Mouse (Mus musculus) lung, postnatal 36 days (tissue): ENCODE data around the gene Dnah17.
A peak's percentile ranks its signal among the peaks of the same experiment; 100 is the strongest.

Source experiments
- DNase-seq: peaks from one replicate; pipeline ENCODE4 v3.0.0; 2022; ENCODE audit warnings: mixed read lengths

Gene Dnah17

DNA sequence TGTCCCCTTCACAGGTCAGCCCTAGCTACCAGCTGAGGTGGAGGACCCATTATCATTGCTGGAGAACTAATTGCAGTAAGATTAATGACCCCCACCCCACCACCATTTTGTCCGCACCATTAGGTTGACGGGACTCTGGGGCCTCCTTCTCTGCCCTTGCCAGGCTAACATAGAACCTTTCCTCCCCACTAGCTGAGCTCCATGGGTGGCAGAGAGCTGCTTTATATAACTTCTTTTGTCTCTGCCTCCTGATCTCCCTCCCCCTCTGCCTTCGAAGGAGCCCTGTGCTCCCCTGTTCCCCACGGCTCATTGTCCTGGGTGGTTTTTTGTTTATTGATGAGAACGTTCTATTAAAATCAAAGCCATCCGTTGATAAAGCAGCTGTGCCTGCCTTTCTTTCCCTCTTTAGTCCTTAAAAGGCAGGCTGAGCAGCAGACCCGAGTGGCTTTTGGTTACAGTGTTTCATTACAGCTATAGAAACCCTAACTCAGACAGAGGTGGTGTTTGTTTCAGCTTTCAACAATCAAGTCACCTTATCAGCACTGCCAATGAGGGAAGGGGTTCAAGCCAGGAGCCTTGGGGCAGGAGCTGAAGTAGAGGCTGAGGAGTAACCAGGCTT lies 12.2 kb upstream of the Dnah17 start:
- DNase-seq, result no peak

DNA sequence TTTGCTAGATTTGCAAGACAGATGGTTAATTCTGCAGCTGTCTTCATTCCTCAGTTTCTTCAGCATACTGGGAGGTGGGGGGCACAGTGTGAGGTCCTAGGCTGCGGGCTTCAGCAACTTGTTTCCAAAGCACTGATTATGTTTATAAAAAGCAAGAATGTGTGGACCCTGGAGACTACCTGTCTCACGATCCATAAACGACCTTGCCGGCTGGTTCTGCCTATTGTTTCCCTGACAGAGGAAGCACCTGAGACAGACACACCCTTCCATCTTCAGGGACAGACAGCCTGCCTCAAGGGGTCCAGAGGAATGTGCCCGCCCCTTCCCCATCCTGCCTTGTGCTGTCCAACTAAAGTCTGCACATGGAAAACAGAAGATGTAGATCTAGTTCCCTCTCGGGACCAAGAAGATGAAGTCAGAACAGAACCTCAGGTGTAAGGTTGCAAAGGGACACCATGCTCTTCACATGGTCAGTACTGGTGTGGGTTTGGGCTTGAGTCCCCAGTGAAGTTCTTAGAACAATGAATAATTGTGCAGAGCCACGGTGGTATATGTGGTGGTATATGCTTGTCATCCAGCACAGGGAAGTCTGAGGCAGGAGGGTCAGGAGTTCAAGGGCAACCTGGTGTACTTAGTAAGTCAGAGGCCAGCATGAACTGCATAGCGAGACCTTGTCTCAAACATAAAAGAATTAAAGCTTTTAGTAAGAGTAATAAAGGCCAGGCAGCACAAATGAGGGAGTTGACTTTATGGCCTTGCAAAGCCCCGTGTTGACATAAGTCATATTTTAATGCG lies 10.5 kb upstream of the Dnah17 start:
- no peak for DNase-seq

DNA sequence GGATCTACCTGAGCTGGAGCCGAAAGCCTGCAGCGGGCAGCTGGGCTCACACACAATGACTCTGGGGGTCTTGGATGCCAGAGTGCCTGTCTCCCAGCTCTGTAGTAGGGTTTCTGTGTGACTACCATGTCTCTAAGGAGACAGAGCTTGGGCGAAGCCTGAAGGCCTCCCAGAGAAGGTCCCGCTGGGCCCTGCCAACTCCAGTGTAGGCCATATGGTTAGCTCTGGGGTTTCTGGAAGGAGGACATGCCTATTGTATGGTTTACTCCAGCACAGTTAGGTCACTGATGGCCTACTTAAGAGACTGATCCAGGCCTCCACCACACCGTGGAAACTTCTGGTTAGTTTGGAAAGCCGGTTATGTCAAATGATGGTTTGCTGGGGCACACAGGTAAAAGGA lies 7.9 kb upstream of the Dnah17 start:
- no peak for DNase-seq

DNA sequence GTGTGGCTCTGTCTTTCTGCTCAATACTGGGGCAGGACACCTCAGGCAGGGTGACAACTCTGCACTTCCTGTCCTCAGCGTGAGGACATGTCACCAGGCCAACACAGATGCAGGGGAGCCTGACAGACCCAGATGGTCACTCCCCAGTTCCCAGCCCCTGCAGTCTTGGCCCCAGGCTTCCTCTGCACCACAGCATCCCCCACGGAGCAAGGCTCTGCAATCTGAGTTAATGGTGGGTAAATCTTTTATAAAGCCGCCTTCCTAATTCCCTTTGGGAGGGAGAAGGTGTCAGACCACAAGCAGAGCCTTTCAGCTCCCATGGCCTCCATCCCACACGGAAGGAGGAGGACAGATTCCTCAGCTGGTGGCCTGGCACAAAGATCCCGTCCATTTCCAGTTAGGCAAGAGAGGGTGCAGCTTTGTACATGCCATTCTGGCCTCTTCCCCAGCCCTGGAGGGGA lies 5.8 kb upstream of the Dnah17 start:
- DNase-seq, result no peak

DNA sequence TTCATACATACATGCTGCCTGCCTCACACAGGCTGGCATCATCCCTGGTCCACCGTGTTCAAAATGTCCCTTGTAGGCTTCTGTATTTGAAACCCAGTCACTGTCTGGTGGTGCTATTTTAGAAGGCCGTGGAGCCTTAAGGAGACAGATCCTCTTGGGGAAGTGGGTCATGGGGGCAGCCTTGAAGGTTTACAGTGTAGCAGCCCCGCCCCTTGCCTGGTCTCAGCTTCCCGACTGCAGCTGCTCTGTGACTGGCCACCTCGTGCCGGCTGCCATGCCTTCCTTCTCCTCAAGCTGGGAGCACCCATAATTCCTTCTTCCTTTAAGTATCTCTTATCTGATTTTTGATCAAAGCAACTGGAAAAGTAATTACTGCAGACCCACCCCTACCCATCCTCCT lies 4.8 kb upstream of the Dnah17 start:
- peak; percentile 29 for DNase-seq

DNA sequence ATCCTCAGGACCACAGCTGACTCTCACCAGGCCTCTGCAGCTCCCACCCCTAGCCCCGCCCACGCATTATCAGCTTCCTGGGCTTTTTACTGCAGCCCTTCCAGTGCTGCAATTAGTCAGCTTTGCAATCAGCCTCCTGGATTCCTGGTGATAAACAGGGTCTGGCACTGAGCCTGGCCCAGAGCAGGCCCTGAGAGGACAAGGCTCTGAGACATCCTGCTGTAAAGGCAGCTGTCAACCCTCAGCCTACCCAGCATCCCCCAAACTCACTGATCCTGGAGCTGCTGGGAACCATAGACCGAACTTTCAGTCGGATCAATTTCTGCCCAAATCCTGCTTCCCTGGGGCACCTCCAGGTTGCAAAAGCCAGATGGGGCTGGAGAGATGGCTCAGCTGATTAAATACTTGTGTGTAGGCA lies 3.3 kb upstream of the Dnah17 start:
- no peak for DNase-seq

DNA sequence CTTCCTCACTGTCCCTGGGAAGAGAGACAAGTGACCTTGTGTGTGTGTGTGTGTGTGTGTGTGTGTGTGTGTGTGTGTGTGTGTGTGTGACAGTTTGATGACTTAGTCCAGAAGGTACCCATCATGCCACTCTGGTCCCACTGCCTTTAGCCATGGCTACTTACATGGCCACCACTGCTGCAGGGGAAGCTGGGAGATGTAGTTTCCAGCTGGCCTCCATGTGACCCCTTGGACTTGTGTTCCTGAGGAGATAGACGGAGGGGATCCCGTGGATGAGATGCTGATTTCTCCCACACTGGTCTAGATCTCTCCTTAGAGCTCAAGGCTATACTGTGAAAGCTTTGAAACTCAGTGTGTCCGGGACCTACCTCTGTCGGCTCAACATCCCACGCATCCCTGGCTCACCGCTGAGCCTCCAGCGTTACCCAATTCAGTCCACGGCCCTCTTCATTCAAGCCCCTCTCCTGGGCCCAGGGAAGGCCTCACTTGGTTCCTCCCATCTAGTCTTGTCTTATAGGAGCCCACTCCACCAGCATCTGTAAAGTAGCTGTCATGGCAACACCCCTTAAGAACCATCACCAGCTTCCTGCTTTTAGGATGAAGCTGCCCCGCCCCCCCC lies 2.8 kb upstream of the Dnah17 start:
- no peak for DNase-seq

DNA sequence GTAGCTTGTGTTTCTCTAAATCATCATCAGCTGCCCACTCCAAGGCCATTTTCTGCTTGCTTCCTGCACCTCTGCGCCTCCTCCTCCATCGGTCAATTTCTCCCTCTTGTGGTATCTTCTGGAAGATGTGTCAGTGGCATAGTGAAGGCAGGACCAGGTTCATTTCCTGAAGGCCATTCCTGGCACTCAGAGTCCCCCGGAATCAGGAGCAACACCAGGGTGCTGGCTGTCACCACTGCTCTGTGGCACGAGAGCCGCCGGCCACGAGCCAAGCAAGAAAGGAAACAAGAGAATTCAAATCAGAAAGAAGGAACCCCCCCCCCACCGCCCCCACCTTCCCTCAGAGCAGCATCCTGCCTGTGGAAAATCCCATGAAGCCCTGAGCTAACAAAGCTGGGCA lies 1.7 kb upstream of the Dnah17 start:
- DNase-seq, result peak; percentile 20

DNA sequence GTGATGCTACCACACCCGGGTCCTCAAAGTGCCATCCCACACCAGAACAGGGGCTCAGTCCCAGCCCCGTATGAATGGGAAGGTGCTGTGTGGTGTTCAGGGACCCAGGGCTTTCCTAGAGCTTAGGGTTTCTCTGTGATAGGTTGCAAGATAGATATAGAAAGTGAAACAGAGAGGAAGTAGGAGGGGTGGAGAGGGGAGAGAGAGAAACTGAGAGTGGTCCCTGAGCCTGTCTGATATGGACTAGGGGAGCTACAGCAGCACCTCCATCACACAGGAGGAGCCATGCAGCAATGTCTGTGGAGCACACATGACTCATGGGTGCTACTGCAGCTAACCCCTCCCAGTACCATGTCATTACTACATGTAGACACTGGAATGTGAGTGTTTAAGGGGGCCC lies 622 bp downstream of the Dnah17 start:
- no peak for DNase-seq

DNA sequence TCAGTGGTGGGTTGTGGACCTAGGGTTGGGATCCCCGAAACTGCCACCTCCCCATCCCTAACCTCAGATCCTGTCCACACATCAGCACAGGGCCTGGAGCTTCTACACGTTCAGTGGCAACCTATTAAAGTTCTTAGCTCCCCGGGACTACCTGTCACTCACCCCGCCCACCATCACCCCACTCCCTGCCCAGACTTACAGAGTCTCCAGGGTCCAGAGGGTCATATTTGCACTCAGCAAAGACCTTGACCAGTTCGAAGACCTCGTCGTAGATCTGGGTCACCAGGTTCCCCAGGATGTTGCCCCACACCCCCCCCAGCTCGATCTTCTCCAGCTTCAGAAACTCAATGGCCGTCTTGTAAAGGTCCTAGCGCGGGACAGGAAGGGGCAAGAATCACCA lies 8.8 kb downstream of the Dnah17 start:
- DNase-seq, result no peak

DNA sequence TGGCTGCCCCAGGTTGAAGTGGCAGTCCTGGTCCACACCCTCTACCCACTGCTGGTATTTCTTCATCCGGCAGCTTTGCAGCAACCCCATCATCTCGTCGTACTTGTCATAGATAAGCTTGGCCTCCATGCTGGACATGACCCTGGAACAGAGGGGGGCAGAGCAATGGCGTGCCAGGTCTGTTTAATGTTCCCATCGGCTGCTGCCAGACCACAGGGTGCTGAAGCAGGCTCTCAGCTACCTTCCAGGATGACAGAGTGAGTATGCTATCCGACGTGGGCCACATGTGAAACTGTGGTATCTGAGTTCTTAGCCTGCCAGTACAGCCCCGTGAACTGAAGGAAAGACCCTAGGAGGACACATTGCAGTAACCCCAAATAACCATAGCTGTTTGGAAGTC lies 11.7 kb downstream of the Dnah17 start:
- DNase-seq, result no peak

DNA sequence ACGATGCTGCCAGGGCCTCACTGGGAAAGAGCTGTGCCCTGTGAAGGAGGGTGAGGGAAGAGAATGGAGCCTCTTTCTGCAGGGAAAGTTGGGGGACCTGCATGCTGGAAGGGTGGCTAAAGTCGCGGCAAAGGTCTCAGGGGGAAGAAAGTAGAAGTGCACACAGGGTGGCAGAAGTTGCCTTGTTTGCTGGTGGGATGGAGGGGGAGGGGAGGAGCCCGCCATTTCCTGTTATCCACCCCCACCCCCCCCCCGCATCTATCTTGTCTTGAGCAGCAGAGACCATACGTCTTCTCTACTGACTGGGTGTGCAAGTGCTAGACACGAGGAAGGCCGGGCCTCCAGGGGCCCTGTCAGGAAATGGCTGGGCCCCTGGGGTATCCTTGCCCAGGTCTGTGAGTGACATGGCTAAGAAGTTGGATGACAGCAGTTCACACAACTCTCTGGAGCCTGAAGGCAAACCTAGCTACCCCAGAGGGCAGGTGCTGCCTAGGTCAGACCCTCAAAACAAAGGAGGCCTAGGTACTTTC lies 15.8 kb downstream of the Dnah17 start:
- no peak for DNase-seq

DNA sequence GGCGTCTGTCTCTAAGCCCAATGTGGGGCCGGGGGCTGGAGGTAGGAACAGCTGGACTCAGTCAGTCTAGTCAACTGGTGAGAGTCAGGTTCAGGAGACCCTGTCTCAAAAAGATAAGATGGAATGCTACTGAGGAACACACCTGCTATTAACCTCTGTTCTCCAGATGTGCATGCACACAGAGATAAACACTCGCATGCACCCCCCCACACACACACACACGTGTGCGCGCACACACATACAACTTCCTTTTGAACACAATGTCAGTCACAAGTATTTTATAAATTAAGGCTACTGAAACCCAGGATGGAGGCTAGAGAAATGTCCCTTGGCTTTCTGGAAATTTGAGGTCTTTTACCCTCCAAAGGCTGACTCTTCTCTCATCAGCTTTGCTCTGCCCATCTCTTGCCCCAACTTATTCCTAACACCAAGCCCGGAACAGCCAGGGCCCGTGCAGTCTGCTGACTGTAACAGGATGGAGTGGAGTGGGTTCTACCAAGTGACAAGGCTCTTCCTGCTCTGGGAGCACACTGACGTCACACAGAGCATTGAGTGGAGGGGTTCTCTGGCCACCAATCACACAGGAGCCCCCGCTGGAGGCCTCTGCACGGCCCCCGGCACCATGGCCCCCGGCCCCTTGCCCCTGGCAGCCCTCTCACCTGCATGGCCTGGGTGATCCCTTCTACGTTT lies 16.8 kb downstream of the Dnah17 start:
- DNase-seq, result no peak

DNA sequence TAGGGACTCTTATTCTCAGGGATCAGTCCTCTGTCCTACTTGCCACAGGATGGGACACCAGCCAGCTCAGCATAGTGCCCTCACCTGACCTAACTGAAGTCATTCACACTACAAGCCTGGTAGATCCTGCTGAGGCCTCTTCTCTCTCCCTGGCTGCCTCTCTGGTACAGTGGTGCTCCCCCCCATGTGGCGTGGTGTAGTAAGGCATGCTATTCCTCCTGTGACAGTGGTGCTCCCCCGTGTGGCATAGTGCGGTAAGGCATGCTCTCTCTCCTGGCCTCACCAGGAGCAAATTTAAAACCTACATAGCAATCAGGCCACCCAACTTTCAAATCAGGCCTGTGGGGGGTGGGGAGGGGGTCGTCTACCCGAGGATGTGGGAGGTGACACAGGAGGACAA lies 26.4 kb downstream of the Dnah17 start:
- DNase-seq, result peak; percentile 93

DNA sequence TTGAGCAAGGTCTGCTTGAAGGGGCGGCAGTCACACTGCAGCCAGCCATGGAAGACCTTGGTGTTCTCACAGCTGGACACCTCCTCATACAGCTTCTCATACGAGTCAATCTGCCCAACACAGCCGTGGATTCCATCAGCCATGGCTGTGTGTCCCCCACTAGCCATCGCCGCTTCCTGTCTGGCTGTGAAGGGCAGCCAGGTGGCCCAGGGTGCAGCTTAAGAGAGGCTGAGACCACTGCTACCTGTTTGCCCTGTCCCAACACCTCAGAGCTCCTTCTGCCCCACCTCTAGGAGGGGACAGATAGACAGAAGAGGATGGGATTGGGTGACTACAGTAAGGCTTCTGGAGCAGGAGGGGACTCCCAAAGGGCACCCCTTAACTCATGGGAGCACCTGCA lies 27.1 kb downstream of the Dnah17 start:
- no peak for DNase-seq

DNA sequence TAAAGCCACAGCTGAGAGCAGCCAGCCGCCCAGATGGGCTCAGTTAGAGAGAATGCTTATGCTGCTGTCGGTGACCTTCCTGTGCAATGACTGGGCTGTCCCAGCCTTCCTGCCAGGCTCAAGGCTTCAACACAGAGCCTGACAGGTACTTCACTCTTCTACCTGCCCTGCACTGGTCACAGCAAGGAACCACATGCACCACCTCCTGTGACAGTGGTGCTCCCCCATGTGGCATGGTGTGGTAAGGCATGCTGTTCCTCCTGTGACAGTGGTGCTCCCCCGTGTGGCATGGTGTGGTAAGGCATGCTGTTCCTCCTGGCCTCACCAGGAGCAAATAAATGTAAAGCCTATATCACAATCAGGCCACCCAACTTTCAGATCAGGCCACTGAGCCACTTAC lies 27.6 kb downstream of the Dnah17 start:
- peak; percentile 95 for DNase-seq

DNA sequence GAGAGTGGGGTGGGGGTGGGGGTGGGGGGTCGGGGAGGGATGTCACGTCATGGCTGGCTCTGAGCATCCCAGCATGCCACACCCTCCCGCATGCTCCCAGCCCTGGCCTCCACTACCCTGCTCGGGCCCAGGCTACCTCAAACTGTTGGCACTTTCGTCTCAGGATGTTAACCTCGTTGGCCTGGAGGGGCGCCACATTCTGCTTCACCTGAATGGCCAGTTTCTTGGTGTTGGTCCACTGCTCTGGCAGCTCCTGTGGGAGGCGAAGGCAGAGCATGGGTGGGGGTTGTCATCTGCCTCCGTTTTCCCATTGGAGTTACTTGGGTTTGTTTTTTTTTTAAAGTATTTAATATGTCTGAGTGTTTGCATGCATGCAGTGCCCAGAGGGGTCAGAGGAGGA lies 29.3 kb downstream of the Dnah17 start:
- DNase-seq, result no peak

DNA sequence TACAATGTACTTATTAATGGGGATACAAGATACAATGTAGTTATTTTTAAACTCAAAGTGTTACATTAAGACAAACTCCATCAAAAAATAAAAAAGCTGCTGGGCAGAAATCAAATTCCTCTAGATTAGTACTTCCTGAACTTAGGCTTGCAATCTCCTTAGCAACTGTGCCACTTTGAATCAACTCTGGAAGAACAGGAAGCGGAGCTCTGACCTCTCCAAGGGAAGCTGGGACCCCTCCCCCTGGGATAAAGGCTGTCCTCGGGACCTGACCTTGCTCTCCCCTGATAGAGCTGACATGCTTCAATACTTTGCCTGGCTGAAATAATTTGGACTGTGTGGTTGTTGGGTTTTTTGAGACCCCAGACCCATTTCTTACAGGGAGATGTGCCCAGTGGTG lies 33.7 kb downstream of the Dnah17 start:
- DNase-seq, result no peak

DNA sequence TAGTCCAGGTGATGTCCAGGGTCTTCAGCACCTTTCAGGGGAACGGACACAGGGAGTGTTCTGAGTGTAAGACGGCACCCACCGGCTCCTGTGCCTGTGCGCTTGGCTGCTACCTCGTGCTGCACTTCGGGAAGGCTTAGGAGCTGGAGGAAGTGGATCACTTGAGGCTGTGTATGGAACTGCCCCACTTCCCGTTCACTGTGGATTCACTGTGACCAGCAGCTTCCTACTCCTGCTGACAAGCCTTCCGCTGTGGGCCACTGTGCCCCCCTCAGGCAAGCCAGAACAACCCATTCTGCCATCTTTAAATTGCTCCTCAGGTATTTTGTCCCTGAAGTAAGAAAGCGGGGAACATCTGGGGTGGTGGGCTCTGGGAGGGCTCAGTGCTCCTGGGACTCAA lies 35.4 kb downstream of the Dnah17 start:
- DNase-seq, result no peak

DNA sequence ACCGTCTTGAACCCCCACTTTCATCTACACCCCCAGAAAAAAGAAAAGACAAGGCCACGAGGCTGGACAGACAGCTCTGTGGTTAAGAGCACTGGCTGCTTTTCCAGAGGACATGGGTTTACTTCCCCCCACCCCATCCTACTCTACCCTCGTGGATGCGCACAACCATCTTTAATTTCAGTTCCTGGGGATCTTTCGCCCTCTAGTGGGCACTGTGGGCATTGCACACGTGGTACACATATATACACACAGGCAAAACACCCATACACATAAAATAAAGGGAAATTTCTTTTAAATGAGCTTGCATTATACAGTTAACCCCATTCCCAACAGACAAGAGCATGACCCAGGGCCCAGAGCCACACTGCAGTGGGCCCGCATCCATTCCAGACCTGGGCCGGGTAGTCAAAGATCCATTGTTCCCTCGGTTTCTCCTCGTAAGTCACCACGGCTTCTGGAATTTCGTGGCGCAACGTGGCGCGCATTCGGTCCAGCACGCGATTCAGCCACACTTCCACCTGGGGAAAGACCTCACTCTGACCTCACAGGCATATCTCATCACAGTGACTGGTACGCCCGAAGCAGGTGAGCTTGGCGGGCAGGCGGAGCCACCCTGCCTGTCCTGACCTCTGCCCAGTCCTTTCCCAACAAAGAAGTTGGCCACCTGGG lies 39.3 kb downstream of the Dnah17 start:
- DNase-seq, result peak; percentile 20

DNA sequence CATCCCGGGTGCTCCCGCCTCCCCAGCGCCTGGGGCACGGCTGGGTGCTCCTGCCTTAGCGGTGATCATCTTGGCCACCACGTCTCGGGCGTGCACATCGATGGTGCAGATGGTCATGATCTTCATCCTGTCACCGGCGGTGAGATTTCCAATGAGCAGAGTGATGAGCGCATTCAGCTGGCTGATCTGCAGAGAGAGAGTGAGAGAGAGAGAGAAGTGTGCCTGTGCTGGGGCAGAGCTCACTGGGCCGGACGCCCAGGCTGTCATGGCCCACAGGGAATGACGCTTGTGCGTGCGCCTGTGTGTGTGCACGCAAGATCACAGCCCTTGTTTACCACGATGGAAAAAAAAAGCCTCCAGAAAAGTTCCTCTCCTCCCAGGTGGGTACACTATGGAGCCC lies 41.5 kb downstream of the Dnah17 start:
- DNase-seq, result no peak

DNA sequence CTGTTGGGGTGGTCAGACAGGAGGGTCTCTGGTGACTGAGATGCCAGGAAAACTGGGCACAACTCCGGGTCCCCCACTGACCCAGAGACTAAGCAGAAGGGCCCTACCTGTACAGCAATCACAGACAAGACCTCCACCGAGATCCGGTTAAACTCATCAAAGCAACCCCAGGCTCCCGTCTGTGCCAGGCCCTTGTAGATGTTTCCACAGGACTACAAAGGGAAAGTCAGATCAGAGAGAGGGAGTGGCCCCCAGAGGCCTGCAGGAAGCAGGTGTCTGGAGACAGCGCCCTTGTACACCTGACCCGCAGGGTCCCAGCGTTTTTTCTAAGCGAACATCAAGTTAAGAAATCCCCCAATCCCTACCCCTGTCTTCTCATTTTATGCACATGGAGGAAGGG lies 44.5 kb downstream of the Dnah17 start:
- no peak for DNase-seq

DNA sequence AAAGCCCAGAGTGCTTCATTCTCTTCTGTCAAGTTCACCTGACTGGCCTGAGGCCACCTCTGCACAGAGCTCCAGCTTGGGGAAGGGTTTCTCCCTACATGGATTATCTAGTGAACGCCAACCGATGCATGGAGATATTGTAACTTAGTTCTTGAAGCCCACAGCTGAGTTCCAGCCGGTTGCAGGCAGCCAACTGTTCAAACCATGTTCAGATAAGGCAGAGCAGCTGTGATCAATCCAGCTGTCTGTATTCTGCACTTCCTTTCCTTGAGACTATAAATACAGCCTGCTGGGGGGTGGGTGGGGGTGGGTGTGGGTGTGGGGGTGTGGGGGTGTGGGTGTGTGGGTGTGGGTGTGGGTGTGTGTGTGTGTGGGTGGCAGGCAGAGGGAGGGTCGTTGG lies 45.3 kb downstream of the Dnah17 start:
- no peak for DNase-seq
